Mouse (Mus musculus): ENCODE measurements around the gene Fyco1.

DNA sequence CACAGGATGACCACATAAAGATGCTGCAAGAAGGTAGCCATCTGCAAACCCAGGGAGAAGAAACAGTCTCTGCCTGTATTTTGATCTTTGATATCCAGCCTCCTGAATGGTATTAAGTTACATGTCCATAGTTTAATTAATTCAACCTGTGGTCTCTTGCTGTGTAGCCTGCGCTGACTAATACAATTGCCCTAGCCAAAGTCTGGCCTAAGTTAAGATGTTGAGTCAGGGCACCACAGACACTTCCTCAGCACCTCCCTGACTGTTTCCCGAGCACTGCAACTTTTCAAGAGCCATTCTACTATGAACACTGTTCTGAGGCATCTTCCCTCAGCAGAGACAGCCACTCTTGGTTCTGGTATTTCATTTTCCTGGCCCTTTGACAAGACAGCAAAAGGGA is 33.1 kb downstream of the Fyco1 start:
- TF ChIP-seq CTCF (IDR thresholded peaks at IDR 0.05; ENCODE audit: low read depth) (no peak), EP300 (IDR thresholded peaks at IDR 0.05; ENCODE audit: low read depth) (no peak)

Data from heart, postnatal 0 days (tissue).